Mouse (Mus musculus) T-cell, adult 2 months (primary cell): Measurements from ENCODE around the gene Saxo1.

Source experiments
- DNase-seq: peaks from one replicate; pipeline ENCODE4 v3.0.0; 2022; ENCODE audit warnings: low spot score

The Saxo1 gene

GRCm38 (mm10) chr4:86558228-86558627 lies at the start of gene Saxo1:
Gene Saxo1, minus strand, starts transcription at chr4:86558328.
- no peak for DNase-seq

GRCm38 (mm10) chr4:86591304-86591703 lies 33.2 kb upstream of the Saxo1 start:
- DNase-seq, result no peak

- peak; percentile 16 for DNase-seq
Observed at GRCm38 (mm10) chr4:86588236-86588635, 30.1 kb upstream of the Saxo1 start.

- no peak for DNase-seq
Observed at GRCm38 (mm10) chr4:86580591-86580990, 22.5 kb upstream of the Saxo1 start.

- no peak for DNase-seq
Observed at GRCm38 (mm10) chr4:86580056-86580455, 21.9 kb upstream of the Saxo1 start.

GRCm38 (mm10) chr4:86576630-86577225 lies 18.6 kb upstream of the Saxo1 start:
- DNase-seq, result no peak

GRCm38 (mm10) chr4:86576120-86576541 lies 18.0 kb upstream of the Saxo1 start:
- DNase-seq, result no peak

GRCm38 (mm10) chr4:86575283-86575983 lies 17.3 kb upstream of the Saxo1 start, which contains the start of gene Rraga:
Gene Rraga, plus strand, starts transcription at chr4:86575668.
- peak; percentile 94 for DNase-seq

GRCm38 (mm10) chr4:86574939-86575282 lies 16.8 kb upstream of the Saxo1 start:
- no peak for DNase-seq

GRCm38 (mm10) chr4:86561061-86561460 lies 2.9 kb upstream of the Saxo1 start:
- no peak for DNase-seq

GRCm38 (mm10) chr4:86559006-86559405 lies 878 bp upstream of the Saxo1 start:
- DNase-seq, result no peak

- no peak for DNase-seq
Observed at GRCm38 (mm10) chr4:86557371-86557770, 757 bp downstream of the Saxo1 start.

- no peak for DNase-seq
Observed at GRCm38 (mm10) chr4:86555035-86555707, 3.0 kb downstream of the Saxo1 start.

GRCm38 (mm10) chr4:86548332-86548731 lies 9.8 kb downstream of the Saxo1 start:
- no peak for DNase-seq

GRCm38 (mm10) chr4:86545615-86546014 lies 12.5 kb downstream of the Saxo1 start:
- no peak for DNase-seq

GRCm38 (mm10) chr4:86543999-86544398 lies 14.1 kb downstream of the Saxo1 start:
- no peak for DNase-seq

- no peak for DNase-seq
Observed at GRCm38 (mm10) chr4:86541573-86541972, 16.6 kb downstream of the Saxo1 start.

GRCm38 (mm10) chr4:86538936-86539335 lies 19.2 kb downstream of the Saxo1 start:
- DNase-seq, result no peak

GRCm38 (mm10) chr4:86537972-86538371 lies 20.2 kb downstream of the Saxo1 start:
- DNase-seq, result peak; percentile 25

- no peak for DNase-seq
Observed at GRCm38 (mm10) chr4:86534091-86534481, 24.0 kb downstream of the Saxo1 start.

- no peak for DNase-seq
Observed at GRCm38 (mm10) chr4:86533406-86534090, 24.6 kb downstream of the Saxo1 start.

GRCm38 (mm10) chr4:86529161-86529560 lies 29.0 kb downstream of the Saxo1 start:
- DNase-seq, result no peak
